Mouse (Mus musculus) hindbrain, embryonic 14.5 days (tissue): ENCODE measurements around the gene Epb41l2. TPM values are rescaled to one million over a fixed set of nuclear protein-coding genes. Genes with fewer than 3 reads are reported as not detected.
A peak's percentile ranks its signal among the peaks of the same experiment; 100 is the strongest.

Experiments used
- ATAC-seq: fragments of 200-750 bp; cut with Nextera tagmentation; 2 replicates; pipeline ENCODE4 v1.8.0; 2017; ENCODE audit warnings: moderate number of reproducible peaks, mild to moderate bottlenecking, moderate TSS enrichment, moderate library complexity; ENCODE audit not compliant: low FRiP score
- DNase-seq: peaks from one replicate; pipeline ENCODE4 v3.0.0-alpha.2; 2015; ENCODE audit warnings: low spot score
- H3K27ac ChIP-seq: fragments of 300-500 bp; sonication (generic); 2 replicates; pipeline ENCODE4 v1.5.1; 2014; ENCODE audit warnings: mild to moderate bottlenecking, moderate library complexity
- H3K27me3 ChIP-seq: fragments of 300-500 bp; sonication (generic); 2 replicates; pipeline ENCODE4 v1.6.1; 2014; ENCODE audit warnings: mild to moderate bottlenecking, low read length, mixed read lengths; ENCODE audit not compliant: control insufficient read depth, insufficient read depth
- H3K36me3 ChIP-seq: fragments of 300-500 bp; sonication (generic); replicated peaks from 2 replicates; pipeline ENCODE4 v1.6.1; 2014; ENCODE audit not compliant: control insufficient read depth, insufficient read depth
- H3K4me1 ChIP-seq: fragments of 300-500 bp; sonication (generic); replicated peaks from 2 replicates; pipeline ENCODE4 v1.6.1; 2014; ENCODE audit warnings: antibody characterized with exemption, low read length, mixed read lengths; ENCODE audit not compliant: control insufficient read depth, insufficient read depth
- H3K4me2 ChIP-seq: fragments of 300-500 bp; sonication (generic); replicated peaks from 2 replicates; pipeline ENCODE4 v1.6.1; 2014; ENCODE audit warnings: mild to moderate bottlenecking, moderate library complexity
- H3K4me3 ChIP-seq: fragments of 300-500 bp; sonication (generic); replicated peaks from 2 replicates; pipeline ENCODE4 v1.5.1; 2014; ENCODE audit warnings: mild to moderate bottlenecking, low read length
- H3K9ac ChIP-seq: fragments of 300-500 bp; sonication (generic); 2 replicates; pipeline ENCODE4 v1.6.1; 2014
- H3K9me3 ChIP-seq: fragments of 300-500 bp; sonication (generic); 2 replicates; pipeline ENCODE4 v1.6.1; 2016; ENCODE audit warnings: low read length; ENCODE audit not compliant: control insufficient read depth
- WGBS: fragments of 180-500 bp; shearing (Covaris S2); extraction: QIAGEN DNeasy Blood & Tissue Kit; methylation state at CpG from one replicate; pipeline ENCODE4 v1.1.7; 2014; 5-methylcytosine and 5-hydroxymethylcytosine counted together
- polyA plus RNA-seq: library from polyadenylated mRNA; unstranded; fragments of >200 nt; fragmentation: Nextera tagmentation; extraction: Ambion mirVana; gene quantifications from 2 replicates; pipeline ENCODE4 v1.2.1, GENCODE M21; 2014

Epb41l2 gene
- polyA plus RNA-seq, 1 experiment from 2014 or later: 31.0 TPM

DNA sequence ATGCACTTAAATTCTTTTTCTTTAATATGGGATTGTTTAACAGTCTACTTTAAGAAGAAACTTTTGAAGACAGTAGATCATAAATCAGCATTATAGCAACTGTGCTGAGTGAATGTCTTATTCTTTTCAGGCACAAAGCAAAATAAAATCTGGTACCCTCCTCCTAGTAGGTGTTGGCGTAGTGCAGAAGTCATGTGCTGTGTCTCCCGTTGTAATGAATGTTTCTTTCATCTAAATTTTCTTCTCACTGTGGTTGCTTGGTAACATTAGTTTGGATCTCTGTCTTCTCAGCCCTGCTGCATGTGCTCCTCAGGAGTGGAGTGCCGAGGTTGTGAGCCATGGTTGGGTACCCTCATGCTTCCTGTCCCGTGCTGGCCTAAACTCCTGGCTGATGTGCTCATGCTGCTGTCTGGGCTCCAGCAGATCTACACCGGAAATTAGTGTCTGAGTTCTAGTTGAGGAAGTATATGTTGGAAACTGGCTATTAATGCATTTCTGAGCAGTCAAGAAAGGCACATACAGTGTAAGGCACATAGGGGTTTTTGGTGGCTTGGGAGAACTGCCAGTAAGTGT, 87.4 kb downstream of the Epb41l2 start:
- ATAC-seq: no peak
- no peak for DNase-seq

DNA sequence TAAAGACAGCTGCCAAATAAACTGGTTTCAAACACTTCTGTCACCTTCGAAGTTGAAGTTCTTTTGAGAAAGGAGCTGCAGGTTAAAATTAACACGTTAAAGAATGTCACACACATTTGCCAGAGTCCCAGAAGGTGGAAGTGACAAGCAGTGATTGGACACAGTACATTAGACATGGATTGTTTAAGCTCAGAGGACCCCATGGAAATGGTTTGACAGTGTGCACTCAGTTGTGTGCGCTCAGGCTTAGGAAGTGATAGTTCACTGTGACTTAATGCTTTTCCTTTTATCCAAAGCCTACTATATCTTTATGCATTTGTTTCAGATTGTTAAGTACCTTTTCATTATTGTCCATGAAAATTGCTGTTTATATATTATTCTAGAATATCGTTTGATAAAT, 89.1 kb downstream of the Epb41l2 start:
- Histone ChIP-seq H3K4me1 (no peaks in the 10 kb centered on the region), H3K4me3 (no peak overlapping the region), H3K9ac (no peak overlapping the region), H3K9me3 (no peaks in the 10 kb centered on the region), H3K27ac (no peak overlapping the region), H3K4me2 (no peak overlapping the region), H3K36me3 (peaks cover 7% of the 10 kb centered on the region; the same call in 1 of the 2 replicates), H3K27me3 (no peaks in the 10 kb centered on the region)
- no peak for DNase-seq
- no peak for ATAC-seq
- 56% methylated on average over 4 of the region's 4 CpGs for WGBS

More for the DNA sequence above, 87.4 kb downstream of the Epb41l2 start:
- Histone ChIP-seq H3K27me3 (no peaks in the 10 kb centered on the region), H3K9me3 (no peaks in the 10 kb centered on the region), H3K36me3 (peaks cover 8% of the 10 kb centered on the region; the same call in 1 of the 2 replicates), H3K27ac (no peak overlapping the region), H3K4me2 (no peak overlapping the region), H3K4me1 (no peaks in the 10 kb centered on the region), H3K4me3 (no peak overlapping the region), H3K9ac (no peak overlapping the region)
- WGBS: 65% methylated on average over 5 of the region's 5 CpGs

DNA sequence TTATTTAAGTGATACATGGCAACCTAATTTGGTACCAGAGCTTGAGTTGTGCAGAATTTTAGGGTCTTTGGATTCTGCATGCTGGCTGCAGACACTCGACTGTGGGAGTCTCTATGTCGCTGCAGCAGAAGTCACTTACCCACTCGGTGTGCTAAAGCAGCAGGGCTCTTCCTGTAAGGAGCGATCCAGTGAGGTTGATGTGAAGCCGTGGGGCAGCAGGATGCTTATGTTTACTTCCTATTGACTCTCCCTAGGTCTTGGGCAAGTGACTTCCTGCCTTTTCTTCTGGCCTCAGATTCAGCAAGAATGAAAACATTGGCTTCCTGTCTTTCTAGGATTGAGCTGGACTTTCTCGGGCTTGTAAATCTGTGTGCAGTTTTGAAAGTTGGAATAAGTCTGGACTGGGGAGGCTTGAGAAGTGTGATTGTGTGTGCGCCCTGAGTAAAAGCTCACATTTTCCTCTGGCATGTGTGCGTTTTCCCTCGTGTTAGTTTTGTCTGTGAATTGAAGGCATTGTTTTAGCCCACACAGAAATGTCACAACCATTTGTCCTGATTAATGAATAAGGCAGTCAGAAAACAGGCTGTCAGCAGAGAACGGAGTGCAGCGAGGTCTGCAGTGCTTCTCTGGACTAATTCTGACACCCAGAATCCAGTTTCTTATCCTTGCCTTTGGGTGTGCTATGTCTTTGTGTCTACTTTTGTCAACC, 89.9 kb downstream of the Epb41l2 start:
- no peaks in the 10 kb centered on the region; the same call in 1 of the 2 replicates for H3K36me3 ChIP-seq
- H3K9me3 ChIP-seq: no peaks in the 10 kb centered on the region
- H3K4me1 ChIP-seq: no peaks in the 10 kb centered on the region
- H3K4me2 ChIP-seq: peak overlapping the region; percentile 14; the same call in 1 of the 2 replicates
- ATAC-seq (no peak; the same call in 1 of the 2 replicates), DNase-seq (no peak)
- 49% methylated on average over 11 of the region's 11 CpGs for WGBS
- H3K27ac ChIP-seq: 0 out of 2 replicates have a peak overlapping the region, but pooled peaks have one; percentile 26
- H3K9ac ChIP-seq: no peak overlapping the region
- no peaks in the 10 kb centered on the region for H3K27me3 ChIP-seq
- no peak overlapping the region for H3K4me3 ChIP-seq

DNA sequence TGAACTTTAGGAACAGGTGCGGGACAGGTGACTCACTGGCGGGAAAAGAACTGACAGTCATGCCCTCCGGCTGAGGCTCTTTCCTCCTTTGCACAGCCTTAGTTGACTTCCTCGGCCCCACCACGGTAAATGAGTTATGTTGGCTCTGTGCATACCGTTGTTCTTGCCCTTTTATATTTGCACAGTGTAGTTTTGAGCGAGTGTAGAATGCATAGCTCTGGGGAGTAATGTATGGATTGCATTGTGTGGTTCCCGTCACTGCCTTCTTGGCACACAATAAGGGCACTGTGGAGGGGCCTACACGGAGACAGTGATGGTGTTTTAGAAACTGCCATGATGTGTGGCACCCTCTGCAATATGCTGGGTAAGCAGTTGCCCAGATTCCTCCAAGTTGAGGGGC, 93.6 kb downstream of the Epb41l2 start:
- DNase-seq (no peak), ATAC-seq (no peak)
- H3K27me3 ChIP-seq: no peaks in the 10 kb centered on the region
- 55% methylated on average over 9 of the region's 9 CpGs for WGBS
- no peaks in the 10 kb centered on the region for H3K36me3 ChIP-seq
- H3K4me1 ChIP-seq: no peaks in the 10 kb centered on the region
- no peak overlapping the region for H3K4me2 ChIP-seq
- H3K4me3 ChIP-seq: no peak overlapping the region
- no peak overlapping the region for H3K9ac ChIP-seq
- H3K9me3 ChIP-seq: no peaks in the 10 kb centered on the region
- H3K27ac ChIP-seq: no peak overlapping the region

DNA sequence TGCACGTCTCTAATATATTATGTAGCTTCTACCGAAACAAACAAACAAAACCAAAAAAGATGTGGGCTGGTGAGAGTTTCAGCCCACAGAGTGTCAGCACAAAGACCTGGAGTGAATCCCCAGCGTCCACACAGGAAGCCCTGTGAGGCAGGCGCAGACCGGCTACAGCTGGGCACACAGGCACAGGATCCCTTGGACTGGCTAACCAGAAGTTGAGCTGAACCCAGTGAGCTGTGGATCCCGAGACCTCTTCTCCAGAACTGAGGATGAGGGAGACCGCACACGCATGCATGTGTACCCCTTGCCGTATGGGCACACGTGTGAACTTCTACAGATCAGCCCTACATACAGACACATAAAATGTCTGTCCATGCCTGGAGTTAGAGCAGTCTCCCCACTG, 94.2 kb downstream of the Epb41l2 start:
- H3K27ac ChIP-seq: no peak overlapping the region
- ATAC-seq (no peak), DNase-seq (no peak)
- WGBS: 90% methylated on average over 10 of the region's 10 CpGs
- no peaks in the 10 kb centered on the region for H3K4me1 ChIP-seq
- no peak overlapping the region for H3K4me3 ChIP-seq
- no peaks in the 10 kb centered on the region for H3K36me3 ChIP-seq
- no peaks in the 10 kb centered on the region for H3K9me3 ChIP-seq
- H3K4me2 ChIP-seq: no peak overlapping the region
- H3K9ac ChIP-seq: no peak overlapping the region
- no peaks in the 10 kb centered on the region for H3K27me3 ChIP-seq

DNA sequence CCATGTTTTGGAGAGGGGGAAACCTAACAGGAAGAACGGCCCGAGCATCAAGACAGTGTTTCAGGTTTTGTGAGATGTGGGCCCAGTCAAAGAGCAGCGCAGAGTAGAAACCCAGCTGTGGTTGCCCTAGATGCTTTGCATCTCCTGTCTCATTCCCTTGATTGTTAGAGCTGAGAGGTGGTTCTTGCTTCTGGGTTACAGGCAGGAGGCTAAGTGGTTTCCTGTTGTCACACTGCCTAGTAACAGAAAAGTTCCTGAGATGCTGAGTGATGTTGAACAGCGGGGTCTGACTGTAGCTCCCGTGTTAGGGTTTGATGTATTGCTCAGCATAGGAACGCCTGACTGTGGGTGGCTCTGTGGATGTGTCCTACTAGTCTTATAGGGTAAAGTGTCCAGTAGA, 97.5 kb downstream of the Epb41l2 start:
- no peak overlapping the region for H3K4me3 ChIP-seq
- no peak overlapping the region for H3K4me2 ChIP-seq

DNA sequence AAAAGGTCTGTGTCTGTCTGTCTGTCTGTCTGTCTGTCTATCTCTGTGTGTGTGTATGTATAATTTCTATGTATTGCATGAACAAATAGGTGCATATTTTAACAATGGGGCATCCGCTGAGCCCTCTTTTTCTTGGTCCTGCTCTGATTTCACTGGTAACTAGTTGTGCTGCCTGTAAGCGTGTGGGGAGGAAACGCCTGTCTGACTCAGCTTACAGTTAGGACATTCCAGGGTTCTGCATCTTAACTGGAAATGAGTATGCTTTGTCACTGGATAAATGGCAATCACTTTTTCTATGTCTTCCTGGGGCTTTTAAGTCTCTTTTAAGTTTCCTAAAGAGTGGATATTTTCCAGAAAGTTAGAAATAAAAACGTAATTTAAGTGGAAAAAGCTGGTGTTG, 98.4 kb downstream of the Epb41l2 start:
- no peak overlapping the region for H3K9ac ChIP-seq
- H3K4me3 ChIP-seq: no peak overlapping the region
- H3K9me3 ChIP-seq: no peaks in the 10 kb centered on the region
- H3K4me1 ChIP-seq: no peaks in the 10 kb centered on the region
- DNase-seq (no peak), ATAC-seq (no peak)
- no peak overlapping the region for H3K27ac ChIP-seq
- no peaks in the 10 kb centered on the region for H3K27me3 ChIP-seq
- no peak overlapping the region for H3K4me2 ChIP-seq
- 91% methylated on average over 4 of the region's 4 CpGs for WGBS
- no peaks in the 10 kb centered on the region for H3K36me3 ChIP-seq

More for the DNA sequence above, 97.5 kb downstream of the Epb41l2 start:
- H3K36me3 ChIP-seq: no peaks in the 10 kb centered on the region
- no peak for DNase-seq
- no peaks in the 10 kb centered on the region for H3K9me3 ChIP-seq
- no peak overlapping the region for H3K27ac ChIP-seq
- 85% methylated on average over 6 of the region's 6 CpGs for WGBS
- no peaks in the 10 kb centered on the region for H3K4me1 ChIP-seq
- H3K9ac ChIP-seq: no peak overlapping the region
- H3K27me3 ChIP-seq: no peaks in the 10 kb centered on the region
- no peak for ATAC-seq

DNA sequence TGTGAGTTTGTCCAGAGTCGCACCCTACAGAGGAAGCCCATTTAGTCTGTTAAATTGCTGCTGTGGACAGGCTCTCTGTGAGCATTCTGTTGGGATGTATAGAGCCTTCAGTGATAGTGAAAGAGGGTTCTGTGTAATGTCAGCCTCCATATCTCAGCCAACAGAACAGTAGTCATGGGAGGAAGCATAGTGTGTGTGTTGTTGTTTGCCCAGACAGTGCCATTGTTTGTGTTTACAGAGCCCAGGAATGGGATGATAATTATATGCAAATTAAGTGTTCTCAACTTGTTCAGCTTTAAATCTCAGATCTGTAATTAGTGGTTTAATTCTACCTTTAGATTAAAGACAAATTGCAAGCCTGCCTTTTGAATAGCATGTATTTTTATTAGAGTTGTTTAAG, 102.2 kb downstream of the Epb41l2 start:
- Histone ChIP-seq H3K4me1 (no peaks in the 10 kb centered on the region), H3K4me3 (no peak overlapping the region), H3K27ac (no peak overlapping the region), H3K9ac (no peak overlapping the region), H3K36me3 (no peaks in the 10 kb centered on the region), H3K4me2 (no peak overlapping the region), H3K9me3 (no peaks in the 10 kb centered on the region), H3K27me3 (no peaks in the 10 kb centered on the region)
- 78% methylated on average over 1 of the region's 1 CpGs for WGBS
- DNase-seq: no peak
- no peak for ATAC-seq

DNA sequence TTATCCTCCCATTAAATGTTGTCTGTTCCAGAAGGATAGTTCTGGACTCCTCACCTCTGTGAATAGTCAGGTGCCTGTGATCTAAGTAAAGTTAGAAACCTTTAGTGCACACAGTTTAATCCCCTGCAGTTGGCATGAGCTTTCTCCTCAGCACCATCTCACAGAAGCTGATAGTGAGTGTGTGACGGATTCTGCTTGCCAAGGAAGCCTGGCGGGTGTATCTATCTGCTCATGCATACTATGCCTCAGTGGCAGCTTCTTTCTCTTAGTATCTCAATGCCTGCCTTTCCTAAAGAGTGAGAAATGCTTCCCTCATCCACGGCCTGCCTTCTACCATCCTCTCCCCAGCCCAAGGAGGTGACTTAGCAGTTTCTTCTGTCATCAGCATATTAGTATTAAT, 103.1 kb downstream of the Epb41l2 start:
- no peak for ATAC-seq
- no peak for DNase-seq

More for the DNA sequence above, 103.1 kb downstream of the Epb41l2 start:
- Histone ChIP-seq H3K4me1 (no peaks in the 10 kb centered on the region), H3K4me2 (no peak overlapping the region), H3K9me3 (no peaks in the 10 kb centered on the region), H3K36me3 (no peaks in the 10 kb centered on the region), H3K9ac (no peak overlapping the region), H3K4me3 (no peak overlapping the region), H3K27me3 (no peaks in the 10 kb centered on the region), H3K27ac (no peak overlapping the region)
- WGBS: 78% methylated on average over 3 of the region's 3 CpGs
